ENCODE assay signal across 17 mouse cellular contexts in genomic region chr7:84159414-84159813, GRCm38 (mm10).
"Had no signal": no experiment of that assay in that cellular context is flagged by ENCODE, and none has a peak within 500 bp of the region (broad histone marks: within the 10 kb centered on the region; RNA-seq: fewer than 3 reads in every experiment).

No protein-coding gene starts in this region.

- H3K36me3 ChIP-seq: midbrain, embryonic 10.5 days; midbrain, embryonic 12.5 days; neural tube, embryonic 12.5 days; stomach, embryonic 15.5 days had no signal

- H3K4me1 ChIP-seq: midbrain, embryonic 10.5 days; midbrain, embryonic 12.5 days; neural tube, embryonic 12.5 days had no signal

- H3K27ac ChIP-seq: macrophage; midbrain, embryonic 10.5 days; midbrain, embryonic 12.5 days; neural tube, embryonic 12.5 days; stomach, embryonic 15.5 days; stomach, postnatal 0 days had no signal

- H3K27me3 ChIP-seq: midbrain, embryonic 12.5 days; neural tube, embryonic 12.5 days; stomach, embryonic 15.5 days had no signal

- H3K9me3 ChIP-seq: midbrain, embryonic 10.5 days; midbrain, embryonic 12.5 days; neural tube, embryonic 12.5 days; stomach, embryonic 15.5 days had no signal

- ATAC-seq: midbrain, embryonic 16.5 days had no signal

- H3K4me2 ChIP-seq: lung, embryonic 14.5 days; midbrain, embryonic 12.5 days; neural tube, embryonic 12.5 days; stomach, embryonic 15.5 days had no signal

- H3K9ac ChIP-seq: lung, embryonic 14.5 days; midbrain, embryonic 12.5 days; neural tube, embryonic 12.5 days; stomach, embryonic 15.5 days had no signal

- H3K4me3 ChIP-seq: megakaryocyte, embryonic 14.5 days; midbrain, embryonic 10.5 days; midbrain, embryonic 12.5 days; neural tube, embryonic 12.5 days; stomach, embryonic 15.5 days had no signal

- DNase-seq: lung, adult 18-20 months; lung, embryonic 14.5 days; lung, postnatal 14 days; lung, postnatal 36 days; midbrain, embryonic 14.5 days; right cerebral cortex, postnatal 14 days; thymus, adult 2 months; thymus, postnatal 25 days; thymus, postnatal 4 days had no signal
